Mouse (Mus musculus): ENCODE measurements at regions not wholly inside any gene's neighbourhood (a gene's known extent, or its start where the extent isn't known, plus 50 kb on each side); places are given as distances from the start of the nearest gene placed in this dataset.

DNA sequence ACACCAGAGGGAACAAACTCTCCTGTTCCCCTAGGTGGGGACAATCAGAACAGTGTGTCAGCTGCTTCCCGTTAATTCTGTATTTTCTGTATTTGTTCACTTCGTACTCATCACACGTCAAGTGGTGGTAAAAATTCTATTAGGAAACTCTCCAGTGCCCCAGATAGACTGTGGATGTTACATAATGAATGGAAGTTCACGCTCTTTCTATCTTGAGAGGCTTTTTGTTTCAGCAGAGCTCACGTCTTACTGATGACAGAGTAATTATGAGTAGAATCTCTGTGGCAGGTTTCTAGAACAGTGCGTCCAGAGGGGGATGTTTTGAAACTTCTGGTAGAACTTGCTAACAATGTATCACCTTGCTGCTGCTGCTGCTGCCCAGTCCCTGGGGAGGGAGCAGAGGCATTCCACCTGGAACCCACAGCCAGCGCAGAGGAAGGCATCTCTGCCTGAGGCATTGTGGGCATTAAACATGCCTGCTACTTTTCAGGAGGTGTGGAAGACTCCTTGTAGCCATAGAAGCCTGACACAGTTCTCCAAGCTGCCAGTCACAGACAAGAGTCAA is 740.6 kb downstream of the 4930447A16Rik start:
- TF ChIP-seq CTCF (conservative IDR thresholded peaks at IDR 0.05; ENCODE audit: low read length) = no peak
- no peak for TF ChIP-seq POU5F1 (IDR thresholded peaks at IDR 0.05; ENCODE audit: borderline replicate concordance, low read length)
